Mouse (Mus musculus) testis, adult 2 months (tissue): ENCODE data around the gene Spon1.

ENCODE experiments used
- CTCF ChIP-seq: fragments of 200-500 bp; IDR thresholded peaks from 2 replicates; pipeline ENCODE4 v1.5.1; 2012; ENCODE audit warnings: low read depth, mild to moderate bottlenecking, inconsistent platforms, low read length, moderate library complexity; ENCODE audit not compliant: control insufficient read depth, insufficient read depth, insufficient replicate concordance
- POLR2A ChIP-seq: fragments of 200-500 bp; IDR thresholded peaks from 2 replicates; pipeline ENCODE4 v1.6.1; 2012; ENCODE audit warnings: low read depth, mild to moderate bottlenecking, inconsistent platforms, low read length, moderate library complexity; ENCODE audit not compliant: control insufficient read depth

- TF ChIP-seq CTCF (no peak), POLR2A (no peak)
These were observed 79.4 kb downstream of the Spon1 start for GRCm38 (mm10) chr7:113845191-113845590.
